Mouse (Mus musculus): Measurements from ENCODE around the gene Tex37. TPM values are rescaled to one million over a fixed set of nuclear protein-coding genes. Genes with fewer than 3 reads are reported as not detected.

Tex37 gene
- polyA plus RNA-seq, 1 experiment from 2014 or later = not detected

DNA sequence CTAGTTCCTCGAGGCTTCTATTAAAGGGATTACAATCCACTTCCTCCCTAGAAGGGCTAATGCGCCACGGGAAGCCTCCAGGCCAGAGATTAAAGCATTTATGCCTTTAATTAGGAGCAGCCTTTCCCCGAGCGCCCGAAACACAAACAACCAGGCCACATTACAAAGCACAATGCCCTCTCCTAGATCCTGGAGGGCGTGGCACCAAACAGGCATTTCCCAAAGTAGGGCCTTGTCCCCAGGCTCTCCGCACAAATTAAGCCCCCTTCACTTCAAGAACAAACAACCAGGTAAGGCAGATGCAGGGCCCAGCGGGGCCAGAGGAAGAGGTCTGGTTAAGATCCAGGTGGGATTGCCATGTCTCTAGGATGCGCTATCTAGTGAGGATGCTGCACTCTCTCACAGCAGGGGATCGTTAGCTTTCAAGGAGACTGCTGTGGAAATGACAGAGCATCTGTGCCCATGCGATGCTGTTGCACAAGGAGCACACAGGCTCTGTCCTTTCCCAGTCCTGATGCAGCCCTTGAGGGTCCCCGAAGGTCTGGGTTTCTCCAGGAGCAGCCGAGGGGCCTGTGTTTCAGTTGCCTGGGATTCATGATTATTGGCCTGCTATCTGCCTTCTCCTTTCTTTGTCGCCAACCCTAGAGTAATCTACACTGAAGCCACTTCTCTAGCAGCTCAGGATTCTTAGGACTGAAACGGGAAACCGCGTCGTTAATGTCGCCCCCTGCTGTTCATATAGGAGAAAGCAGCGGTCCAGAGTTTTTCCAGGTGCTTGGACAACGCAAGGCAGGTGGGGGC lies 2.7 kb upstream of the Tex37 start:
- Histone ChIP-seq H3K27ac (peak overlapping the region; percentile 85), H3K4me3 (peak overlapping the region; percentile 46), H3K36me3 (no peaks in the 10 kb centered on the region), H3K9me3 (replicated peaks) (no peaks in the 10 kb centered on the region), H3K27me3 (ENCODE audit: low read depth, poor library complexity, severe bottlenecking) (no peaks in the 10 kb centered on the region), H3K4me1 (peaks cover 10% of the 10 kb centered on the region)
- 3% methylated on average over 22 of the region's 22 CpGs for WGBS
- peak; percentile 79 for DNase-seq (ENCODE audit: low spot score)

DNA sequence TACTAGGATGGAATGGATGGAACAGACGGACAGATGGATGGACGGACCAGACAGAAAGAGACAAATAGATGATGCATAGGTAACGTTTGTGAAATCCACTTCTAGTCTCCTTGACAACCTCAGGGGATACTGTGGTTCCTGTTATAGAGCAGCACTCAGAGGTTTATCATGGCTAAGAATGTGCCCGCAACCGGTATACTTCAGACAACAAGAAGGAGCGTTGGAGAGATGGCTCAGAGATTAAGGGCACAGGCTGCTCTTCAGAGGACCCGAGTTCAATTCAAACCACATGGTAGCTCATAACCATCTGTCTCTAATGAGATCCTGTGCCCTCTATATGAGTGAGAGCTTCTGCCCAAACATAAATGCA lies 6.3 kb downstream of the Tex37 start:
- 69% methylated on average over 7 of the region's 7 CpGs for WGBS
- H3K4me1 ChIP-seq = peaks cover 14% of the 10 kb centered on the region
- no peak for DNase-seq (ENCODE audit: low spot score)
- H3K9me3 ChIP-seq (replicated peaks) = no peaks in the 10 kb centered on the region
- H3K27ac ChIP-seq = no peak overlapping the region
- H3K27me3 ChIP-seq (ENCODE audit: low read depth, poor library complexity, severe bottlenecking) = peaks cover 17% of the 10 kb centered on the region
- no peaks in the 10 kb centered on the region for H3K36me3 ChIP-seq
- no peak overlapping the region for H3K4me3 ChIP-seq

DNA sequence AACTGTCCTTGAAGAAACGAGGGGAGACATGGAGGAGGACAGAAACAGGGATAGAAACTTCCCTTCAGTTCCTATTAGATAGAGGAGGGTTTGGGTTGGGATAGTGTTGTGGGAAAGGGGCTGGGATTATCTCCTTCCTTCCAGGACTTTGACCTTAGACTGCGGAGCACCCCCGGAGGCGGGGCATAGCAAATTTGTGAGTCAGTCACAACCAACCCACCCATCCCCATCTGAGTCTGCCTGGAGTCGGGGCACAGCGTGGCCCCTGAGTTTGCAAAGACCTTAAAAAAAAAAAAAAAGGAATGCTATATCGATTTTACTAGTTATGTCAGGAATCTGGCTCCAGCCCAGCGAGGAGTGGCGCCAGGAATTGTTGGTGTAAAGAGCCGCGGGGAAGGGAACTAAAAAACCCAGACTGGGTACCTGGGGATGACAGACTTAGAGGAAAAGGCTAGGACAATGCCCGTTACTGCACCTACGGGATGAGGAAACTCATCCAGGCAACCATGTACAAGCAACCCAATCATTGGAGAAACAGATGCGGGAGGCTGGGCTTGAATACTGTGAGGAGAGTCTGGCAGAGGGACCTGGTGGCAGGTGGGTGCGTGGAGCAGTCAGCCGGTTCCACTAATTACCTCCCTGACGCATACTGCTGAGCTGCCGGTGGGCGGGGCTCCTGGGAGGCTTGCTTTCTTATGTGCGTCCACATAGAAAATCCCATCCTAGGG lies 6.9 kb downstream of the Tex37 start:
- peaks cover 14% of the 10 kb centered on the region for H3K4me1 ChIP-seq
- H3K36me3 ChIP-seq = no peaks in the 10 kb centered on the region
- no peaks in the 10 kb centered on the region for H3K9me3 ChIP-seq (replicated peaks)
- WGBS = 17% methylated on average over 20 of the region's 20 CpGs
- H3K27me3 ChIP-seq (ENCODE audit: low read depth, poor library complexity, severe bottlenecking) = peaks cover 17% of the 10 kb centered on the region
- H3K4me3 ChIP-seq = peak overlapping the region; percentile 22
- no peak overlapping the region for H3K27ac ChIP-seq
- no peak for DNase-seq (ENCODE audit: low spot score)

DNA sequence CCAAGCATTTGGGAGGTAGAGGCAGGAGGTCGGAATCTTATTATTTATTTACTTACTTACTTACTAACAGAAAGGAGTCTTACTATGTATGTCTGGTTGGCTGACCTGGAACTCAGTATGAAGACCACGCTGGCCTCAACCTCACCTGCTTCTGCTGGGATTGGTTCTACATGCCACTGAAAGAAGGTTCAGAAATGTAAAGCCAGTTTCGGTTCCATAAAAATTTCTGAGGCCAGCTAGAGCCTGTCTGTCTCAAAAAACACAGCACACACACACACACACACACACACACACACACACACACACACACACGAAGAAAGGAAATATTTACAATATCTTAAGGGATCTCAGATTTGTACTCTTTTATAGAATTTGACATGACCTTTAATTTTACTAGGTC lies 8.4 kb downstream of the Tex37 start:
- peaks cover 14% of the 10 kb centered on the region for H3K4me1 ChIP-seq
- no peaks in the 10 kb centered on the region for H3K9me3 ChIP-seq (replicated peaks)
- H3K36me3 ChIP-seq = peaks cover 15% of the 10 kb centered on the region
- WGBS = 84% methylated on average over 4 of the region's 4 CpGs
- no peak for DNase-seq (ENCODE audit: low spot score)
- H3K27ac ChIP-seq = no peak overlapping the region
- no peak overlapping the region for H3K4me3 ChIP-seq
- peaks cover 17% of the 10 kb centered on the region for H3K27me3 ChIP-seq (ENCODE audit: low read depth, poor library complexity, severe bottlenecking)

DNA sequence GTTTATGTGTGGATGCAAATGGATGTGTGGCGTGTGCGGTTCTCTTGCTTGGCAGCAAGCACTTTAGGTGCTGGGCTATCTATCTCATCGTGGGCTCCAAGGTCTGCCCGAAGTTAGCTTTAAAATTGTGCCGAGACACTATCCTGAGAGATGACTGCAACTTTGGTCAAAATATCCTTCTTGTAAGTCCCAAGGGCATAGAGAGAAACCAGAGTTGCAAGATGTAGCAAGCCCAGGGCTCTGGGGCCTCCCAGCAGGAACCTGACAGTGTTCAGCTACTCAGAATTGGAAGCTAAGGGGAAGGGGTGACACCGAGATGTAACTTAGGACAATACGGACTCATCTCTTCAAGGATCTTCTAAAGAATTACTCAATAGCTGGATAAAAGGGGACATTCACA lies 9.2 kb downstream of the Tex37 start:
- DNase-seq (ENCODE audit: low spot score) = no peak
- no peak overlapping the region for H3K4me3 ChIP-seq
- peaks cover 18% of the 10 kb centered on the region for H3K36me3 ChIP-seq
- H3K4me1 ChIP-seq = peaks cover 14% of the 10 kb centered on the region
- no peak overlapping the region for H3K27ac ChIP-seq
- H3K9me3 ChIP-seq (replicated peaks) = no peaks in the 10 kb centered on the region
- peaks cover 17% of the 10 kb centered on the region for H3K27me3 ChIP-seq (ENCODE audit: low read depth, poor library complexity, severe bottlenecking)
- WGBS = 93% methylated on average over 7 of the region's 7 CpGs

DNA sequence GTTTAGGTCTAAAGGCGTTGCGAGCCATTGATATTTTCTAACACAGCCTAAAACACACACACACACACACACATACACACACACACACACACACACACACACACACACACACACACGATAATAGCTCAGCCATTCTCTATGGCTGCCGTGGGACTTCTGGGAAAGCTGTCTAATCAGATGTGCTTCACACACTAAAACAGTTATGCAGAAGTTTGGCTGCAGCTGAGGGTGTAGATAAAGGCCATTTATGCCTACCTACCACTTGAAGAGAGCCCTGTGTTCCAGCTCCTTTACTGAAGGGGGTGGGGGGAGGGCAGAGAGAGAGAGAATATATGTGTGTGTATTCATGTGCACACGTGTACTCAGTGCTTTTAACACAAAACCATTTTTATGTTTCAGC lies 15.0 kb downstream of the Tex37 start:
- H3K27me3 ChIP-seq (ENCODE audit: low read depth, poor library complexity, severe bottlenecking) = no peaks in the 10 kb centered on the region
- 94% methylated on average over 5 of the region's 5 CpGs for WGBS
- no peaks in the 10 kb centered on the region for H3K4me1 ChIP-seq
- H3K36me3 ChIP-seq = peaks cover 51% of the 10 kb centered on the region
- no peak overlapping the region for H3K27ac ChIP-seq
- no peak for DNase-seq (ENCODE audit: low spot score)
- no peak overlapping the region for H3K4me3 ChIP-seq
- no peaks in the 10 kb centered on the region for H3K9me3 ChIP-seq (replicated peaks)

DNA sequence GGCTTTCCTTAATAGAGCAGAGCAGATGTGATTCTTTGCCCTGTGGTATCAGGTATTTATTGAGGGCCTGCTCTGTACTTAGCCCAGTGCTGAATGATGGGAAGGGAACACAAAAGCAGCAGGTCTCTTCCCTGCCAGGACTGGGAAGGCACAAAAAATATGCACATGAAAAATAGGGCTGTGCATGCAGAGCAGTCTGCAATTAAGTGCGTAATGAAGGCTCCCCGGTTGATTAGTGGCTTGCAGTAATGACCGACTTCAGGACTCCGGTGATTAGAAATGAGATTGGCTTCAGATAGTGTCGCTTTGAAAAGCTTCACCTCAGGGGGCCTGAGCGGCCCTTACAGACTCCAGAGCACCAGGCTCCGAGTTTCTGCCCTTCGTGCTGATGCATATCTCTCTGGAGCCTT lies 19.1 kb downstream of the Tex37 start:
- H3K27ac ChIP-seq = no peak overlapping the region

DNA sequence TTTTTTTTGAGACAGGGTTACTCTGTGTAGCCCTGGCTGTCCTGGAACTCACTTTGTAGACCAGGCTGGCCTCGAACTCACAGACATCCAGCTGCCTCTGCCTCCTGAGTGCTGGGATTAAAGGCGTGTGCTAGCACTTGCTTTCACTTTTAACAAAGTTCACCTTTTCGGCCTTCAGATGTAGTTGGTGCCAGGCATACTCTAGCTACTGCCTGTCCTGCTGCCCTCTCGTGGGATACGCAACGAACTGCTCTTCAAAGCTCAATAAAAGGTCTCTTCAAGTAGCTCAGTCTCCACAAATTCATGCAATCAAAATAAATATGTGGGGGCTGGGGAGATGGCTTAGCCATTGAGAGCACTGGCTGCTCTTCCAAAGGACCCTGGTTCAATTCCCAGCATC lies 20.6 kb downstream of the Tex37 start:
- H3K9me3 ChIP-seq (replicated peaks) = no peaks in the 10 kb centered on the region
- no peak for DNase-seq (ENCODE audit: low spot score)
- H3K27me3 ChIP-seq (ENCODE audit: low read depth, poor library complexity, severe bottlenecking) = no peaks in the 10 kb centered on the region
- no peak overlapping the region for H3K4me3 ChIP-seq
- WGBS = 79% methylated on average over 6 of the region's 6 CpGs
- no peak overlapping the region for H3K27ac ChIP-seq
- peaks cover 66% of the 10 kb centered on the region for H3K36me3 ChIP-seq
- H3K4me1 ChIP-seq = no peaks in the 10 kb centered on the region

More for the DNA sequence above, 19.1 kb downstream of the Tex37 start:
- Histone ChIP-seq H3K27me3 (ENCODE audit: low read depth, poor library complexity, severe bottlenecking) (no peaks in the 10 kb centered on the region), H3K4me1 (no peaks in the 10 kb centered on the region), H3K9me3 (replicated peaks) (no peaks in the 10 kb centered on the region), H3K36me3 (peaks cover 64% of the 10 kb centered on the region), H3K4me3 (no peak overlapping the region)
- WGBS = 44% methylated on average over 8 of the region's 8 CpGs
- DNase-seq (ENCODE audit: low spot score) = no peak

DNA sequence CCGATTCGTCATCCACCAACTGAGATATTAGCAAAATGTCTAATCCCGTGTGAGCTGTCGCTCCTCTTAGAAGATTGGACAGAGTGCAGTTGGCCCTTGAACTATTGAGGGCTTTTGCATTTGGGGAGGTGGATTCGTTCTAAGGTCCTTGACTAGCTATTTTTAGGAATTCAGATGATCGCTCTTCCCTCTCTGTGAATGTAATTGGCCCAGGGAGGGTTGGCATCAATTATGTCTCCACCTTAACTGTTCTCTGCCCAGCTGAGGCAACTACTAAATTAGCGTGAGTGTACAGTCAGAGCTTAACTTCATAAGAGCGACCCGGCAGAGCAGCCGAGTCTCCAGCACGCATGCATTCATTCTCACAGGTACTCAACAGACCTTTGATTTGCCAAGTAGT lies 30.7 kb downstream of the Tex37 start:
- H3K4me1 ChIP-seq = no peaks in the 10 kb centered on the region
- 95% methylated on average over 11 of the region's 11 CpGs for WGBS
- peaks cover 90% of the 10 kb centered on the region for H3K36me3 ChIP-seq
- no peaks in the 10 kb centered on the region for H3K9me3 ChIP-seq (replicated peaks)
- no peak overlapping the region for H3K27ac ChIP-seq
- DNase-seq (ENCODE audit: low spot score) = no peak
- no peak overlapping the region for H3K4me3 ChIP-seq
- no peaks in the 10 kb centered on the region for H3K27me3 ChIP-seq (ENCODE audit: low read depth, poor library complexity, severe bottlenecking)

DNA sequence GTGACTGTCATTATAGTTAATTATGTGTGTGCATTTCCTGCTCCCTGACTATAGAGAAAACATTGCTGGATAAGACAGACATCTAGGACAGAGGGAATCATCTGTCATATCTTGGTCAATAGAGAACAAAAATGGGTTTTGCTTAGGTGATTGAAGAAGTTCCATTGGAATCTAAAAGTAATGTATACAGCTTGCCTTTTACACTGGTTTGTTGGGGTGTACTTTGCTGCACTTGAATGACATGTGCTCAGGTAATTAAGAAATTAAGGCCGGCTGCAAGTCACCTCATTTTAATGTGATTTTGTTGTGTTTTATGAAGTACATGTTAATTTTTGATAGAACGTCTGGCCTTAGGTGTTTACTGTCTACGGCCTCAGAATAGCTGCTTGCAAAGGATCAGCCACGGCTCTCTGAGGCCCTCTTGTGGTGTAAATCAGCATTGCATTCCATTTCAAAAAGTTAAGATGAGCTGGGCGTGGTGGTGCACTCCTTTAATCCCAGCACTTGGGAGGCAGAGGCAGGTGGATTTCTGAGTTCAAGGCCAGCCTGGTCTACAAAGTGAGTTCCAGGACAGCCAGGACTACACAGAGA lies 37.9 kb downstream of the Tex37 start:
- WGBS = 20% methylated on average over 5 of the region's 5 CpGs
- Histone ChIP-seq H3K9me3 (replicated peaks) (no peaks in the 10 kb centered on the region), H3K27me3 (ENCODE audit: low read depth, poor library complexity, severe bottlenecking) (no peaks in the 10 kb centered on the region), H3K4me3 (no peak overlapping the region), H3K27ac (no peak overlapping the region), H3K36me3 (peaks cover 44% of the 10 kb centered on the region), H3K4me1 (no peaks in the 10 kb centered on the region)
- peak; percentile 77 for DNase-seq (ENCODE audit: low spot score)

DNA sequence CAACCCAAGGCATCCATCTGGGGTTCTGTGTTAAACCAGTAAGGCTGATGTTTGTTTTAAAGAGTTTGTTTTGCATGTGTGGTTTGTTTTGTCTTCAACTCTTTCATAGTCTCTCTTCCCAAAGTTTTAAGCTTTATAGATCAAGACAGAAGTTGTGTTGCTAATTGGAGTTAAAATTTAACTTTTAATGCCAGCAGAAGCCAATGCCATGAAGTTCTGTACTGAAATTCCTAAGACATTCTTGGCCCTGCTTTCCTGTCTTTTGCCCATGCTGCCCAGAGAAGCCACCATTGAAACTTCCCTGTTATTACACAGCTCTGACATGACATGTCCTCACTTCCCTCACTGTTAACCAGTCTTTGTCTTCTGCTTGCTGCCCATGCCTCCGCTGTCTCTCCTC lies 43.7 kb downstream of the Tex37 start:
- H3K4me1 ChIP-seq = no peaks in the 10 kb centered on the region
- no peak overlapping the region for H3K4me3 ChIP-seq
- 97% methylated on average over 1 of the region's 1 CpGs for WGBS

DNA sequence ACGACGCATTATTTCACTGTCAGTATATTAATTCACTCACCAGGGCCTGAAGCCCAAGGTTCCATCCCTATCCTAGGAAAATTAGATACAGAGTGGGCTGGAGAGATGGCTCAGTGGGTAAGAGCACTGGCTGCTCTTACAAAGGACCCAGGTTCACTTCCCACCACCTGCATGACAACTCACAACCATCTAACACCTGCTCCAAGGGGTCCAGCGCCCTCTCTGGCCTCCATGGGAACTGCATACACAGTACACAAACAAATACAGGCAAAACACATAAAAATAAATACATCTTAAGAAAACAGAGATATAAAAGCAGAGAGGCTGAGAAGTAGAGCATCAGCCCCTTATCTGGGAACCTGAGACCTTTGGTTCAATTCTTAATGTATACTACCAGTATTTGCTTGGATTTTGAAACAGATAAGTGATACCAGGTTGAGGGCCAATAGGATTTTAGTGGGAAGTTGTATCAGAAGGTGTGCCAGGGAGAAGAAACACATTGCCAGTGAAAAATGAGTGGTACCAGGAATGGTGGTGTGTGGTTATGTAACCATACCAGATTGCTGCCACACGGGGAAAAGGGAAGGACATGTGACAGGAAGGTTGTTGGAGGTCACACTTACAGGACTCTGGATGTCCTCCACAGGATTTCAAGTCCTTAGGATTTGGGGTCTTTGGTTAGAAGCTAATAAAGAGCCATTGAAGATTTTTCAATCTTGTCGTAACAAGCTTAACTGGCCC lies 44.5 kb downstream of the Tex37 start:
- no peak overlapping the region for H3K27ac ChIP-seq
- H3K9me3 ChIP-seq (replicated peaks) = no peaks in the 10 kb centered on the region
- WGBS = 84% methylated on average over 5 of the region's 5 CpGs
- no peak for DNase-seq (ENCODE audit: low spot score)
- no peaks in the 10 kb centered on the region for H3K27me3 ChIP-seq (ENCODE audit: low read depth, poor library complexity, severe bottlenecking)
- peaks cover 8% of the 10 kb centered on the region for H3K36me3 ChIP-seq
- H3K4me1 ChIP-seq = no peaks in the 10 kb centered on the region
- H3K4me3 ChIP-seq = no peak overlapping the region

More for the DNA sequence above, 43.7 kb downstream of the Tex37 start:
- H3K27ac ChIP-seq = no peak overlapping the region
- H3K27me3 ChIP-seq (ENCODE audit: low read depth, poor library complexity, severe bottlenecking) = no peaks in the 10 kb centered on the region
- H3K36me3 ChIP-seq = peaks cover 9% of the 10 kb centered on the region
- no peak for DNase-seq (ENCODE audit: low spot score)
- H3K9me3 ChIP-seq (replicated peaks) = no peaks in the 10 kb centered on the region

DNA sequence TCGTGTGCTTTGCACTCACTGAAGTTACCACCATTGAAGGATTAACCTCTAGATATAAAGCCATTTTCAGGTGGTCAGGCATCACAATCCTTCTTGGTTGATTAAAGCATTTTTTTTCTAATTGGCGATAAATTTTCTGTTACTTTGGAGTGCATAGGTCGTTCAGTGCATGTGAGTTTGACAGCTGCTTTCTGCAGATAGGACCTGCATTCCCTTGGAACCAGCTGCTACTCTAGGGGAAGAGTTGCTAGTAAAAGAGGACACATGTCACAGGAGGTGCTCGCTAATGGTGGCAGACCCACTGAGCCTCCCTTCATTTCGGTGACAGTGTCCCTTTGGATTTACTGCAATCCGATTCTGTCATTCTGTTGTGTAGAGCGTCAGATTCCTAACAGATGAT lies 46.2 kb downstream of the Tex37 start:
- Histone ChIP-seq H3K27me3 (ENCODE audit: low read depth, poor library complexity, severe bottlenecking) (no peaks in the 10 kb centered on the region), H3K4me1 (no peaks in the 10 kb centered on the region), H3K9me3 (replicated peaks) (no peaks in the 10 kb centered on the region), H3K27ac (no peak overlapping the region), H3K36me3 (no peaks in the 10 kb centered on the region), H3K4me3 (no peak overlapping the region)
- WGBS = 85% methylated on average over 7 of the region's 7 CpGs
- no peak for DNase-seq (ENCODE audit: low spot score)

Data from limb, embryonic 10.5 days (tissue).